ENCODE assay signal across 9 mouse cellular contexts in genomic region chr19:47316288-47317062, GRCm38 (mm10).
A peak's percentile ranks its signal among the peaks of the same experiment; 100 is the strongest.
DNase-seq lines count a peak whose midpoint lies in the region; ATAC-seq and TF ChIP-seq lines count a peak whose summit lies in the region.
"Had no signal": no experiment of that assay in that cellular context is flagged by ENCODE, and none has a peak within 500 bp of the region (broad histone marks: within the 10 kb centered on the region; RNA-seq: fewer than 3 reads in every experiment).

No protein-coding gene starts in this region.

- no peak overlapping the region for H3K4me3 ChIP-seq in layer of hippocampus, adult 2 months
- H3K4me3 ChIP-seq in E14TG2a.4 (replicated peaks; ENCODE audit: low read length), result peak overlapping the region; percentile 76; the same call in 1 of the 2 replicates
- no peak overlapping the region for H3K4me3 ChIP-seq in embryonic facial prominence, embryonic 12.5 days
- H3K4me3 ChIP-seq in intestine, postnatal 0 days (ENCODE audit: low read depth, low read length), result no peak overlapping the region
- no peak overlapping the region for H3K4me3 ChIP-seq in midbrain, postnatal 0 days (ENCODE audit: low read depth, low read length)
- no peak overlapping the region for H3K4me3 ChIP-seq in thymus, adult 2 months (ENCODE audit: control insufficient read depth, insufficient read depth, low read length)
- H3K4me3 ChIP-seq: neural tube, embryonic 15.5 days had no signal

- ATAC-seq in embryonic facial prominence, embryonic 12.5 days (ENCODE audit: insufficient number of reproducible peaks, insufficient read depth, low FRiP score, low TSS enrichment), result no peak
- no peak for ATAC-seq in intestine, postnatal 0 days
- no peak for ATAC-seq in midbrain, postnatal 0 days (ENCODE audit: low FRiP score)

- peaks cover 24% of the 10 kb centered on the region for H3K36me3 ChIP-seq in E14TG2a.4 (ENCODE audit: insufficient read depth, low read length)
- H3K36me3 ChIP-seq in embryonic facial prominence, embryonic 12.5 days, result peaks cover 5% of the 10 kb centered on the region; the same call in 1 of the 2 replicates
- H3K36me3 ChIP-seq in intestine, postnatal 0 days (ENCODE audit: control insufficient read depth, insufficient read depth), result no peaks in the 10 kb centered on the region
- no peaks in the 10 kb centered on the region for H3K36me3 ChIP-seq in midbrain, postnatal 0 days (ENCODE audit: insufficient read depth, low read length)
- H3K36me3 ChIP-seq in thymus, adult 2 months (ENCODE audit: control insufficient read depth, insufficient read depth, low read length), result no peaks in the 10 kb centered on the region
- H3K36me3 ChIP-seq: neural tube, embryonic 15.5 days had no signal

- no peak for DNase-seq in layer of hippocampus, adult 2 months (ENCODE audit: low spot score in 2 of 2)
- no peak for DNase-seq in layer of hippocampus, adult 18-20 months (ENCODE audit: low spot score in 2 of 2)
- DNase-seq in urinary bladder, adult 18-20 months (ENCODE audit: low spot score in 2 of 2), result no peak
- DNase-seq in midbrain, postnatal 0 days (ENCODE audit: low spot score), result no peak
- DNase-seq in thymus, adult 2 months, result no peak

- H3K9ac ChIP-seq in embryonic facial prominence, embryonic 12.5 days, result no peak overlapping the region
- H3K9ac ChIP-seq in intestine, postnatal 0 days (ENCODE audit: low read depth, low read length), result no peak overlapping the region
- no peak overlapping the region for H3K9ac ChIP-seq in midbrain, postnatal 0 days (replicated peaks; ENCODE audit: low read length, poor library complexity, severe bottlenecking)
- H3K9ac ChIP-seq: neural tube, embryonic 15.5 days had no signal

- peaks cover 80% of the 10 kb centered on the region for H3K4me1 ChIP-seq in E14TG2a.4 (replicated peaks; ENCODE audit: low read depth, low read length)
- H3K4me1 ChIP-seq in embryonic facial prominence, embryonic 12.5 days, result peaks cover 91% of the 10 kb centered on the region
- peaks cover 8% of the 10 kb centered on the region; the same call in 1 of the 2 replicates for H3K4me1 ChIP-seq in intestine, postnatal 0 days (replicated peaks; ENCODE audit: control insufficient read depth, insufficient read depth, low read length)
- no peaks in the 10 kb centered on the region for H3K4me1 ChIP-seq in midbrain, postnatal 0 days (ENCODE audit: insufficient read depth, low read length)
- peaks cover 3% of the 10 kb centered on the region; the same call in 1 of the 2 replicates for H3K4me1 ChIP-seq in thymus, adult 2 months (replicated peaks; ENCODE audit: control insufficient read depth, insufficient read depth, low read length)

- no peak for TF ChIP-seq CTCF in layer of hippocampus, adult 2 months (conservative IDR thresholded peaks at IDR 0.05)
- TF ChIP-seq CTCF in E14TG2a.4 (conservative IDR thresholded peaks at IDR 0.05; ENCODE audit: low read length), result no peak
- TF ChIP-seq CTCF in intestine, postnatal 0 days (IDR thresholded peaks at IDR 0.05; ENCODE audit: low read depth), result peak; percentile 28; the same call in 1 of the 2 replicates
- no peak for TF ChIP-seq CTCF in midbrain, postnatal 0 days (IDR thresholded peaks at IDR 0.05)
- TF ChIP-seq CTCF in thymus, adult 2 months (IDR thresholded peaks at IDR 0.05; ENCODE audit: borderline replicate concordance, control insufficient read depth, extremely low read depth, insufficient read depth, low read length, poor library complexity), result no peak

- H3K27me3 ChIP-seq in E14TG2a.4 (ENCODE audit: insufficient read depth, low read length), result peaks cover 17% of the 10 kb centered on the region
- H3K27me3 ChIP-seq in embryonic facial prominence, embryonic 12.5 days, result no peaks in the 10 kb centered on the region
- no peaks in the 10 kb centered on the region for H3K27me3 ChIP-seq in intestine, postnatal 0 days (replicated peaks; ENCODE audit: control insufficient read depth, insufficient read depth, low read length)
- no peaks in the 10 kb centered on the region; the same call in 1 of the 2 replicates for H3K27me3 ChIP-seq in midbrain, postnatal 0 days (ENCODE audit: insufficient read depth, low read length)
- H3K27me3 ChIP-seq in thymus, adult 2 months (ENCODE audit: control insufficient read depth, insufficient read depth, low read length), result no peaks in the 10 kb centered on the region

- H3K27ac ChIP-seq in layer of hippocampus, adult 2 months, result peak overlapping the region; percentile 64; the same call in 1 of the 2 replicates
- peak overlapping the region; percentile 98 for H3K27ac ChIP-seq in embryonic facial prominence, embryonic 12.5 days
- H3K27ac ChIP-seq in intestine, postnatal 0 days (ENCODE audit: low read depth, low read length), result no peak overlapping the region
- H3K27ac ChIP-seq in midbrain, postnatal 0 days (ENCODE audit: low read depth, low read length), result no peak overlapping the region
- H3K27ac ChIP-seq in thymus, adult 2 months (ENCODE audit: control insufficient read depth, insufficient read depth, low read length), result no peak overlapping the region
- H3K27ac ChIP-seq: neural tube, embryonic 15.5 days had no signal

- 67% methylated on average over 19 of the region's 19 CpGs for WGBS in embryonic facial prominence, embryonic 12.5 days
- 80% methylated on average over 19 of the region's 19 CpGs for WGBS in intestine, postnatal 0 days
- WGBS in midbrain, postnatal 0 days, result 76% methylated on average over 19 of the region's 19 CpGs
- WGBS in thymus, adult 2 months, result 90% methylated on average over 19 of the region's 19 CpGs

- no peaks in the 10 kb centered on the region for H3K9me3 ChIP-seq in E14TG2a.4 (ENCODE audit: low read length)
- no peaks in the 10 kb centered on the region for H3K9me3 ChIP-seq in embryonic facial prominence, embryonic 12.5 days
- no peaks in the 10 kb centered on the region for H3K9me3 ChIP-seq in intestine, postnatal 0 days (ENCODE audit: control insufficient read depth)
- no peaks in the 10 kb centered on the region for H3K9me3 ChIP-seq in midbrain, postnatal 0 days (ENCODE audit: low read length)
- H3K9me3 ChIP-seq: neural tube, embryonic 15.5 days had no signal

- TF ChIP-seq POLR2A in thymus, adult 2 months (IDR thresholded peaks at IDR 0.05; ENCODE audit: control insufficient read depth, extremely low read depth, insufficient read depth, low read length, poor library complexity), result no peak

- no peak overlapping the region for H3K4me2 ChIP-seq in embryonic facial prominence, embryonic 12.5 days (replicated peaks)
- no peak overlapping the region for H3K4me2 ChIP-seq in intestine, postnatal 0 days (replicated peaks; ENCODE audit: low read depth)
- no peak overlapping the region for H3K4me2 ChIP-seq in midbrain, postnatal 0 days (ENCODE audit: low read depth, low read length, poor library complexity, severe bottlenecking)
- H3K4me2 ChIP-seq: neural tube, embryonic 15.5 days had no signal

Comparison
In these comparisons a context has a peak if more than half of its experiments do, and no peak if none do; other contexts are left out.
1. H3K27ac ChIP-seq: peak in layer of hippocampus, adult 2 months (single experiment) and embryonic facial prominence, embryonic 12.5 days (single experiment); none in intestine, postnatal 0 days (single experiment), midbrain, postnatal 0 days (single experiment) and thymus, adult 2 months (single experiment).